Mouse (Mus musculus) left cerebral cortex, adult 18-20 months (tissue): ENCODE measurements around the gene Pde8a. TPM values are rescaled to one million over a fixed set of nuclear protein-coding genes. Genes with fewer than 3 reads are reported as not detected.

Experiments
- DNase-seq, 2 experiments: peaks; one replicate each; pipeline ENCODE4 v3.0.0; 2021 to 2022; ENCODE audit warnings: low spot score in 2 of 2, mixed read lengths in 1 of 2
- total RNA-seq, 2 experiments: library from RNA; stranded (reverse); gene quantifications; 2 replicates each; pipeline ENCODE4 v1.2.3; 2021

Pde8a gene
- total RNA-seq, 2 experiments from 2014 or later: 7.5 to 7.9 TPM

- DNase-seq: no peak
These were observed 48.2 kb downstream of the Pde8a start for GRCm38 (mm10) chr7:81261548-81261947.

- no peak for DNase-seq
These were observed 59.5 kb downstream of the Pde8a start for GRCm38 (mm10) chr7:81272908-81273307.

GRCm38 (mm10) chr7:81278966-81279365 lies 65.6 kb downstream of the Pde8a start:
- no peak for DNase-seq

- no peak for DNase-seq
These were observed 67.8 kb downstream of the Pde8a start for GRCm38 (mm10) chr7:81281240-81281639.

GRCm38 (mm10) chr7:81286456-81286855 lies 73.1 kb downstream of the Pde8a start:
- no peak for DNase-seq

- no peak for DNase-seq
These were observed 73.5 kb downstream of the Pde8a start for GRCm38 (mm10) chr7:81286946-81287345.

GRCm38 (mm10) chr7:81295169-81295568 lies 81.8 kb downstream of the Pde8a start:
- DNase-seq: no peak

- no peak for DNase-seq
These were observed 84.8 kb downstream of the Pde8a start for GRCm38 (mm10) chr7:81298206-81298605.

- no peak for DNase-seq
These were observed 87.9 kb downstream of the Pde8a start for GRCm38 (mm10) chr7:81301323-81301722.

- DNase-seq: no peak
These were observed 90.3 kb downstream of the Pde8a start for GRCm38 (mm10) chr7:81303682-81304081.

- no peak for DNase-seq
These were observed 90.7 kb downstream of the Pde8a start for GRCm38 (mm10) chr7:81304100-81304499.

- no peak for DNase-seq
These were observed 91.3 kb downstream of the Pde8a start for GRCm38 (mm10) chr7:81304675-81305074.

- DNase-seq: no peak
These were observed 94.3 kb downstream of the Pde8a start for GRCm38 (mm10) chr7:81307735-81308134.

- no peak for DNase-seq
These were observed 95.9 kb downstream of the Pde8a start for GRCm38 (mm10) chr7:81309247-81309646.

- DNase-seq: no peak
These were observed 97.7 kb downstream of the Pde8a start for GRCm38 (mm10) chr7:81311130-81311529.

GRCm38 (mm10) chr7:81311581-81311980 lies 98.2 kb downstream of the Pde8a start:
- no peak for DNase-seq

- no peak for DNase-seq
These were observed 102.2 kb downstream of the Pde8a start for GRCm38 (mm10) chr7:81315583-81315982.

GRCm38 (mm10) chr7:81319749-81320148 lies 106.4 kb downstream of the Pde8a start:
- peak in 1 of 2 experiments; percentile 23 for DNase-seq

- no peak for DNase-seq
These were observed 108.4 kb downstream of the Pde8a start for GRCm38 (mm10) chr7:81321776-81322175.

- DNase-seq: no peak
These were observed 112.6 kb downstream of the Pde8a start for GRCm38 (mm10) chr7:81326043-81326442.

GRCm38 (mm10) chr7:81326859-81327258 lies 113.5 kb downstream of the Pde8a start:
- DNase-seq: no peak

GRCm38 (mm10) chr7:81327661-81328060 lies 114.3 kb downstream of the Pde8a start:
- no peak for DNase-seq

GRCm38 (mm10) chr7:81330767-81331166 lies 117.4 kb downstream of the Pde8a start:
- no peak for DNase-seq

GRCm38 (mm10) chr7:81331851-81332250 lies 118.5 kb downstream of the Pde8a start:
- no peak for DNase-seq
